Mouse (Mus musculus) right cerebral cortex, adult 18-20 months (tissue): ENCODE measurements around the gene Krba1.
A peak's percentile ranks its signal among the peaks of the same experiment; 100 is the strongest.

Experiments
- DNase-seq: peaks from one replicate; pipeline ENCODE4 v3.0.0; 2022; ENCODE audit warnings: mixed read lengths

The Krba1 gene

DNA sequence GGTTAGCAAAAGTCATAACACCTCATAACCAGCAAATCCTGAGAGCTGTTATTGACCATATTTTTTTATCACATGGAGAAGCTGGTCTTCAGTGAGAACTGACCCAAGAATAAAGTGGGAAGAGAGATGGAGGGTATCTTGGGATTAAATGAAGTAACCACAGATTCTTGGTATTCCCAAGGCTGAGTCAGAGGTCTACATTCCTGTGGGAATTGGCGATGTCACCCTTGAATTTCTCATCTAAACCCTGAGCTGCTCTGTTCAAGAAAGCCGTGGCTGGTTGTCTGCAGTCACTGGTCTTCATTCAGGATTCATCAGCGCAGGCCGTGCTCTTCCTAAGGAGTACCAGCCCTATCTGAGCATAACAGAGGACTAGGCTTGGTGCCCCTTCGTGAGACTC is 31.6 kb downstream of the Krba1 start:
- no peak for DNase-seq

DNA sequence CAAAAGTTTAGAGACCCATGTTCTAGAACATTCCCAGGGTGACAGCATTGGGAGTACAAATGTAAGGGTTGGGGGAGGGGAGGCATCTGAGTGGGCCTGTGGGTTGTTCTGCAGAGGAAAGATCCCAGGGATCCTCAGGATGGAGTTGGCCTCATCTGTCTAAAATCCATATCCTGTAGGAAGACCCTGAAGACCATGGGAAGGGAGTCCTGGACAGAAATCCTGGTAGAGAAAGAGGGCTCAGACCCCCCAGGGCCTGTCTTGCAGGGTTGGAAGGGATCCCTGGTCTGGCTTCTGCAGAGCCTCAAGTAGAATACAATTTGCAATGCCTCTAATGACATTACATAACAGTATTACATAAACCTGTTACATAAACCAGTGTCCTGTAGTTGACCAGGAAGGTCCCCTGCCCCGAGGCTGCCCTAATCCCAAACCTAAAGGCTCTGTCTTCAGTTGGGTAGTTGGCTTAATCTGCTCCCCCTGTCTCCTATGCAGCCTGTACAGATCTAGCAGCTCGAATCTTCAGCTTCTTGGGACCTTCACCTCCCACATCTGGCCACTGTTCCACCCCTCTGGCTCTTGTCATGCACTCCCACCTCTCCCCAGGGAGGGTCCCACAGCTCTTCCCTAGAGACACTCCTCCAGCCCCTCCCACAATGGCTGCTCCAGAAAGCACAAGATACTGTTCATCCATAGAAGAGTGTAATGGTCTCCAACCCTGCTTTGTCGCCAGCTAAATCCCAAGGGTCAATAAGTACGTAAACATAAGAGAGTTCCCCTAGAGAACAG is 33.6 kb downstream of the Krba1 start:
- DNase-seq, result no peak

DNA sequence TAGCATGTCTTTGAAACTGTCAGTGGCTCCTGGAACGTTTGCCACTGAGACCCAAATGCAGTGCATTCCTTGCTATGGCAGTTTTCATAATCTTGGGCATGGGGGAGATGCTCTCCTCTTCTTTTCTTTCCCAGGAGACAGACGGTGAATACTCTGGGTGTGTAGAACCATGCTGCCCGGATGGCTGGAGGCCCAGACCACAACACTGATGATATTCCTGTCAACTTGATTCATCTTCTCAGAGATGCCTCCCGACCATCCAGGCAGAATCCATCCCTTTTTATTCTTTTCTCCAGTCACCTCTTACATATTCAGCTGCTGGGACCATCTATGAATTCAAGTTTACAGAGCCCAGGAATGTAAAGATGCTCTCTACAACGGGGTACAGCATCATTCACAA is 35.4 kb downstream of the Krba1 start:
- no peak for DNase-seq

DNA sequence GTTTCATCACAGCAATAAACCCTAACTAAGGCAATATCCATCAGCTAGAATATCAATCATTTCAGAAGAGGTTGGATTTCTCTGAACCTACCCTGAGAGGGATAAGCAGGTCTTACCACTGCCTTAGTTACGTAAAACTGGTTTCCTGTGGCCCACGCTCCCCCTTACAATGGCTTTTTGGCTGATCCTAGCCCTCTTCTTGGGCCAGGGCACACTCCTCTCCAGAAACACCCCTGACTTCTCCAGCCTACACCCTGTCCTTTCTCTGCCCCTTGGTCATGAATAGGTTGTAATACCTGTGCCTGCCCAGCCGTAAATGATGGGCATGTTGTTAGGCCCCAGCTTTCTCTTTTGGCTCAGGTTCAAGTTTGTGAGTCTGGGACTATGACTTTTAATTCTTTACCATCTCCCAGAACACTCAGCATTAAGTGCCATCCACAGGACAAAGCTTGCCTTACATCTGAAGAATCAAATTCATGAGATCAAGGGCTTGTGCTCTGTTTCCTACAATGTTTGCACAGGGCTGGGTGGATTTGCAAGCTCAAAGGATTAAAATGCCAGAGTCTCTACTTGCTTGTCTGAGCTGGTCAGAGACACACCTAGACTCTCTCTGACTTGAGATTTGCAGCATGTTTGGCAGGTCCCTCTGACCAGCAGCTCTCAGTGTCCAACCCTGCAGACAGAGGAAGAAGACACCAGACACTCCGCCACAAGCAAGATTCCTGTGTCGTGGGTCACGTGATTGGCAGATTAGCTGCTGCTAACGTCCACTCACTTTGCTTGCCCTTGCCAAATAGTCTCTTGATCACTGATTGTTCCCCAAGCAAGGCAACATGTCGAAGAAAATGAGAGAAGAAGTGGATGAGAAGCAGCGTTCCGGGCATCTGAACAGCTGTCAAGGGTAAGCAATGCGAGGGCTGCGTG is 37.8 kb downstream of the Krba1 start:
- no peak for DNase-seq

DNA sequence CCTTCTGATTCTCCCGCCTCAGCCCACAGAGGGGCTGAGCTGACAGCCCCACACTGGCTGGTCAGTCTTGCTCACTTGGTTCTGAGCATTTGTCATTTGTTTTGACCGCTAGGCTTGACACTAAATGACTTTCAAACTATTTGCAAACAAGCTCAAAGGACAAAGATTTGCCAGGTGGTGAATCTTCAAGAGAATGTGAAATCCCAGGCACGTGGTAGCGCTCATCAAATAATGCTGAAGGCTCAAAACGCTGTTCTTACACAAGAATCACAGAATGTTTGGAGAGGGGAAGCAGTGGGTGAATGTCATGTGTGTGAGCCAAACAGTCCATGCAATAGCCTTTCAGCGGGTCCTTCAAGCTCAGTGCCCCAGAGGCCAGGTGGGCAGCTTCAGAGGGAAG is 39.3 kb downstream of the Krba1 start:
- DNase-seq, result no peak

DNA sequence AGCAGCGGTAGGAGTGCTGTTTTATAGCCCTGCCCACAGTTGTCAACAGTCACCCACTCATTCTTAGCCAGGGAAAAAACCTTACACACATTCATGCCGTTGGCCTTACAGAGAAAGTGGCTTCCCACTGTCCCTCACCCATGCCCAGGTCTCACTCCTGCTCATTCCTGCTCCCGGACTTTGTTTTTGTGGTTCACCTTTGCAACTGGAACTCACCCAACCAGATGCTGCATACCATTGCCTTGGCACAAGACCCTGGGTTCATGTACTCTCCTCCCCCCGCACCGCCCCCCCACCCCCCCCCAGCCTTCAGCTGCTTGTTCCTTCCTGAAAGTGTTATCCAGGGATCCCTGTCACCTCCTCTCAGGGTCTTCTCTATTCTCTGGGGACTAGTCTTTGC is 39.7 kb downstream of the Krba1 start:
- DNase-seq, result no peak

DNA sequence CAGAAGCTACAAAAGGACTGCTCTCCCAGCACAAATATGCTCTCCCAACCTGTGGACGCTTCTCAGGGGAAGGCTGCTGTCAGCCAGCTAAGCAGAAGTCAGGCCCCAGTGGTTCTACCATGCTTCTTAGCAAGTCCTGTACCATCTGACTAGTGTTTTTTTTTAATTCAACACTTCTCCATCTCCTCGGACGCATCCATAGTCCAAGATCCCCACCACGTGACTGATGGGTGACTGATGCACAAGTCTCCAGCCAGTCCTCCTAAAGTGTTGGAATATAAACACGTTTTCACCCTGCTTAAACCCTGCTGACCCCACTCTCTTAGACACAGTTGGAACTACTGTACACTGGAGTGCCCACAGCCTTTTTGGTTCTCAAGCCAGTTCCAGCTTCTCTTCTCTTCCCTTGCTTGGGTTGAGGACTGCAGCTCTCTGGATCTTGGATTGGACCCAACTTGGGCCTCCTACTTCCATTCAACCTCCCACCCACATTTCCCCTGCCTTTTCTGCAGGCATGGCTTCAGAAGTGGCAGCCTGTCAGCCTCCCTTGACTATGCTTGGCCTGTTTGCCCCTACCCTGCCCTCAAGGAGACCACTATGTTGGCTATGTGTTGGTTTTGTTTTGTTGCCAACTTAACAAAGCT is 40.4 kb downstream of the Krba1 start:
- no peak for DNase-seq

DNA sequence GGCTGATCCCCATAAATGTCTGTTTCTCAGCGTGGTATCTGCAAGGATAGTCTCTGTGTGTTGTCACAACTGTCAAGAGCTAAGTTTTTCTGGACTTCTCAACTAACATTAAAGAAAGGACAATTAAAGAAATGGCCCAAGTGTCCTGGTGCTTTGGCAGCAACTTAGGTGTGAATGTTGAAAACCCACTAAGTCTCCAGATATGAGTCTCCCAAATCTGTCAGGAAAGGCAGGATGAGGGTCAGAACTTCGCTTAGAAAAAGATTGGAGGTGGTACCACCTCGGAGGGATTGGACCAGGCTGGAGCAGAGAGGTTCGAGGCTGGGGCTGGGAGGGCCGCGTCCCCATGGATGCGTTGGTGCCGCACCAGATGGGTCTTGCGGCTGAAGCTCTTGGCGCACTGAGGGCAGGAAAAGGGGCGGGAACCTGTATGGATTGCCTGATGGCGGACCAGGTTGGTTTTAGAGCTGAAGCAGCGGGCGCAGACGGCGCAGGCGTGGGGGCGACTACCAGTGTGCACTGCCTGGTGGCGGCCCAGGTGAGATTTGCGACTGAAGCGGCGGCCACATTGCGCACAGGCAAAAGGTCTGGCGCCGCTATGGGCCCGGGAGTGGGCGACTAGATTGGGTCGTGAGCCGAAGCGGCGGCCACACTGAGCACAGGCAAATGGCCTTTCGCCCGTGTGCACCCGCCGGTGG is 42.4 kb downstream of the Krba1 start:
- no peak for DNase-seq

DNA sequence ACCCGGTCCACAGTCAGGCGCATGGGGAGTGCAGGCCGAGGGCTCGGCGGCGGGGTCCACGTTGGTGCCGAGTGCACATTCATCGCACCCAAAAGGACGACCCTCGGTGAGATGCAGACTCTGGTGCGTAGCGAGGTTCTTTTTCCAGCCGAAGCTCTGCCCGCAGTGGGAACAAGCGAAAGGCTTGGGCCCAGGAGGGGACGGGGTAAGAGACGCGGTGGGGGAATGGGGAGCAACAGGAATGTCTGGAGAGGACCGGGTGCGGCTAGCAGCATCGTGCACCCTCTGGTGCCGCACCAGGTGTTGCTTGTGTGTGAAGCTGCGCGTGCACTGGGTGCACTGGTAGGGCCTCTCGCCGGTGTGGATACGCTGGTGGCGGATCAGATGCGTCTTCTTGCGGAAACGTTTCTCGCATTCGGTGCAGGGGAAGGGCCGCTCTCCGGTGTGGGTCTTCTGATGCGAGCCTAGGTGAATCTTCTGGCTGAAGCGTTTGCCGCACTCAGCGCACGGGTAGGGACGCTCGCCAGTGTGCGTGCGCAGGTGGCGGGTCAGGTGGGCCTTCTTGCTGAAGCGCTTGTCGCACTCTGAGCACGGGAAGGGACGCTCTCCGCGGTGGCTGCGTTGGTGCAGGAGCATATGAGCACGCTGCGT is 43.2 kb downstream of the Krba1 start:
- DNase-seq, result no peak

DNA sequence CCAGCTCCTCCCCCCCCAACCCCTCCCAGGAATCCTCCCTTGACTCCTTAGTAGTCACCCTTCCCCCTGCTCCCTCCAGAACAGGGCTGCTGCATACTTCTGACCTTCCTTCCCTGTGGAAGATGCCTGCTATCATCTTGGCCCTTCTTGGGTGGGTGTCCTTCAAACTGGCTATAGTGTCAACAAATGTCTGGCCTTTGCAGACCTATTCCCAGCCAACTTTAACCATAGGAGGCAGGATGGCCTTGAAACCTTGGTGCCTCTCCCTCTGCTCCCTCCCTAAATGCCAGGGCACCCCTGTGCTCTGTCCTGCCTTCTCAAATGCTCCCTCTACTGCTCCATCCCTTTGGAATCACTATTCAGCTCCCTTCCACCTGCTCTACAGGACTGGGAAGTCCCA is 44.3 kb downstream of the Krba1 start:
- no peak for DNase-seq

DNA sequence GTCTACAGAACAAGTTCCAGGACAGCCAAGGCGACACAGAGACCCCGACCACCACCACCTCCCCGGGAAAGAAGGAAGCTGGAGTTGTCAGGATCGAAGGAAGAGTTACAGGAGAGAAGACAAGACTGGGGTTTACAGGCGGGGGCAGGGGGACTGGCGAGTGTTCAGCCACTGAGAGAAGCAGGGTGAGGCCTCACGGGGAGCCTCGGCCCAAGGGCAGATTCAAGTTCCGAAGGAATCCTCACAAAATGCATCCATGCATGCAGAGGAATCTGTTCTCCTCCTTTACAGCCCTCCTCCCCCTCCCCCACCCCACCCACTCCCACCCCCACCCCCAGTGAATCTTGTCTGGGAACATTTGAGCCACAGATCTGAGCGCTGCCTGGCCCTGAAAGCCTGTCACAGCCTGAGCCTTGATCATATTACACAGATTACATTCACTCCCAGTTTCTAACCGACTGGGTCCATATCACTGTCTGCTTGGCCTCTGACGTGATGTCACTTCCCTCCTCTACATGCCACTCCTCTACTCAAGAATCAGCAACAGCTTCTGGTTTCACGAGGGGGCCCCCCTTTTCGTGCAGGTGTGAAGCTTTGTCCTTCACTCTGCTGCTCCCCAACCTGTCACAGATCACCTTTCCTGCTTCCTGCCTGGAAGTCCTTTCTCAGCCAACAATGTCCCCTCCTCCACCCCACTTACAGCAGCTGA is 45.1 kb downstream of the Krba1 start:
- no peak for DNase-seq

DNA sequence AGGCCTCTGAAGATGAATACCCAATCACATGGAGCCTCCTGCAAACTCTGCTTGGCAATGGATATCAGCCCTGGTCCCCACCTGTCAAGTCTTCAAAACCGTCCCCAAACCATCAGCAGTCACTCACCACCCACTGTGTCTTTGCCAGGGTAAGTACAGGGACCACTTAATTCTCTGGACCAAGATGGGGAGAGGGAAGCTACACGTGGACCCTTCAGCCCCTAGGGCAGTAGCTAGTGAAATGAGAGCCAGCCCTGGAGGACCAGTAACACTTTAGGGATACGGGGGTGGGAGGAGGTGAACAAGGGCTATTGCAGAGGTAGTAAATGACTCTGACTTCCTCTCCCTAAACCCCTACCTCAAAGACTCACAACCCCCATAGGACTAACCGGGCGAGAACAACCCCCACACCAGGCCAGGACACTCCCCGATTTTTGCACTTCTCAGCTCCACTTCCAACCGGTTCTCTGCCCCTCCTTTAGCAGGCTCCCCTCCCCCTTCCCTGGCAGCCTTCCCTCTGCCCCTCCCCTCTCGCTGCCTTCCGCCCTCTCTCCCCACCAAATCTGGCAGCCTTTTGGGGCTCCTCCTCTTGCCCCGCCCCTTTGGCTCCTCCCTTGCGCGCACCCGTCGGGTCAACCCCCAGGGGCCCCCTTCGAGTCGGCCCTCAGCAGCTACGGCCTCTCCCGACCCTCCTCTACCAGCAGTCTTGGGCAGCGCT is 48.4 kb downstream of the Krba1 start:
- DNase-seq, result peak; percentile 88

DNA sequence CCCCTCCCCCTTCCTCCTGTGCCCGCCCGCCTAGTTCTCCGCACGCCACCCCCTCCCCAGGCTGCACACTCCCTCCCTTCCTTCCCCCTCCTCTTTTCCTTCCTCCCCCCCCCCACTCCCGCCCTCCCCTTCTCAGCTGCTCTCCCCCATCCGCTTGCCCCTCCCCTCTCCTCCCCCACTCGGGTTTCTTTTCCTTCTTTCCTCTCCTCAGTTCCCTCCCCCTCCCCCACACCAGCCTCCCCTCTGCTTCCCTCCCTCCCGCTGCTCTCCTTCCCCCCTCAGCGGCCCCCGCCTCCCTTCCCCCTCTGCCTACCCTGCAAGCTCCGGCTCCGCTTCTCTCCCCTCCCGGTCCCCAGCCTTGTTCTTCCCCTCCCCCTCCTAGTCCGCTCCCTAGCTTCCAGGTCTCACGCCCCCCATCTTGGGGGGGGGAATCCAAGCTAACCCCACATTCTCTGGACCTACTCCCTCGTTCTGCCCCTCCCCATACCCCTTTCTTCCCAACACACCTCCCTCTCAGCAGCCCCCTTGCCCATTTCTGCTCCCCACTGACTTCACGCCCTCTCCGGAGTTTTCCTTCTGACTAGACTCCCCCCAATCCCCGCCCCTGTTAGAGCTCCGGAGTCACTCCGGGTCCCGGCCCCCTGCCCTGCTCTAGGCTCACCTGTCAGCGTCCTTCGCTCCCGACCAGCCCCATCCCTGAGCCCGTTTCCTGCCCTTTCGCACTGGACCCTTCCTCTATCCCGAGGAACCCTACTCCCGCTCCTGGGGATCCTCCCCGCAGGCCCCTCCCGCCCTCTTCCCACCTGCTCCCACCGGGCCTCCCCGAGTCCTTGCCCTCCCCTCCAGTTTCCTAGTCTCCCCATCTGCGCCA is 49.2 kb downstream of the Krba1 start:
- peak; percentile 64 for DNase-seq

DNA sequence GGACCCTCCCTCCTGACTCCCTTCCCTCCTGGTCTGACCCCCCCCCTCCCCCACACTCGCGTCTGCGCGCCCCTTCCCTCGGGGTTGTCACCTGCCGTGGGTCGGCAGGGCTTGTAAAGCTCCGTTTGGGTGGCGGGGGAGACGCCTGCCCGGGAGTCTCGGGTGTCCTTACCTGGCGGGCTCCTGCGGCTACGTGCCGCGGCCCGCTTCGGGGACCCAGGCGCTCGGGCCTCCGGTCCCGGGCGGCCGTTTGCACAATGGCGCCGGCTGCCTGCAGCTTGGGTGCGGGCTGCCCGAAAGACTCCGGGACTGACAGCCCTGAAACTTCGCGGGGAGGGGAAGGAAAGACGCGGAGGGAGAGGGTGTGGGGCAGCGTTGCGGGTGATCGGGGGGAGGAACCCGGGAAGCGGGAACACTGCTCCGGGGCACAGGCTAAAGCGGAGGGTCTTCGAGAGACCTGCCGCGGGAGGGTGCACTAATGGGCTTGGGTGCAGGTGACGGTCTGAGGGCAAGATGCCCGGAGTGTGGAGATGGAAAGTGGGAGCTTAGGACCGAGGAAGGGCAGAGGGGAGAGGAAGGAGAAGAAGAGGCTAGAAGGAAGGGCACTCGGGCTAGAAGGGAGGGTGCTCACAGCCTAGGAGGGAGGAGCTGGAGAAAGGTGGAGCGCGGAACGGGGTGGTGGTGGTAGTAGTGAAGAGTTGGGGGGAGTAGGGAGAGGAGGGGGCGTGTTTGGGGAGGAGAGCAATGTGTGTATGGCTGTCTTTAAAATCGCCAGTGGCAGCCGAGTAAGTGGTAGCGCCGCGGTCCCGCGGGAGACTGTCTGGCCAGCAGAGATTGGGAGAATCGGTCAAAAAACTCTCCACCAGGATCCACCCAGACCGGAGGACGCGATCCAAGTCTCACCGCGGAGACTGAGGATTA is 50.1 kb downstream of the Krba1 start, which contains the start of gene Zfp467:
Zfp467 (minus strand) TSS at position 645 of the 921 bp plus-strand sequence.
- DNase-seq, result peak; percentile 35

DNA sequence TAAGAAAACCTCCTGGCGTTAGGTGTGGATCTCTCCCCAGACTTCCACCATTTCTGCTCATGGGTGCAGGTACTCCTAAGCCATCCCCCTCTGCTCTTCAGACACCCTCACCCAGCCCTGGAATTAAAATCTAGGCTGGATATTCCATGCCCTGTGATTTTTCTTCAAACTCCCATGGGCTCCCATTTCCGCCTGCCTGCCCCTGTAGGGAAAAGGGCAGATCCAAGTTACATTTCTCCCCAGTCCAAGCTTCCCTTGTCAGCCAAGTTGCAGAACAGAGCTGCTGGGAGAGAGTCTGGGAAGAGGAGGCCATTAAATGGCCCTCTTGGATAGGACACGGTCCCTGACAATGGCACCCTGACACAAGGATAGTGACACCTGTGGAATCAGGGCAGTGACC is 50.9 kb downstream of the Krba1 start:
- DNase-seq, result no peak

DNA sequence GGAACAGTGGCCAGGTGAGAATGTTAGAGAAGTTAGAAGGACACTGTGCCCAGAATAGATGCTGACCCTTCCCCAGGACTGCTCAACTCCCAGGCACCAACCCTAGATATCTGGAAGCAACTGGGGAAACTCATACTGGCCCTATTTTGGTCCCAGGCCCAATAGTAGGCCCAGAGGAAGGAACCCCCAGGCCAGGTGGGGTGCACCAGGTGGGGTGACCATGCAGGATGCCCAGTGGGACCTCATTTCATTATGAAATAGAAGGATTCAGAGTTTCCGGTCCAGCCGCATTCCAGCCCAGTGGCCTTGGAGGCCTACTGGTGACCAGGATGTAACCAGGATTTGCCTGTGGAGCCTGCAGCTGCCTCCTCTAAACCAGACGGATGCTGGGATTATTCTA is 51.5 kb downstream of the Krba1 start:
- no peak for DNase-seq

DNA sequence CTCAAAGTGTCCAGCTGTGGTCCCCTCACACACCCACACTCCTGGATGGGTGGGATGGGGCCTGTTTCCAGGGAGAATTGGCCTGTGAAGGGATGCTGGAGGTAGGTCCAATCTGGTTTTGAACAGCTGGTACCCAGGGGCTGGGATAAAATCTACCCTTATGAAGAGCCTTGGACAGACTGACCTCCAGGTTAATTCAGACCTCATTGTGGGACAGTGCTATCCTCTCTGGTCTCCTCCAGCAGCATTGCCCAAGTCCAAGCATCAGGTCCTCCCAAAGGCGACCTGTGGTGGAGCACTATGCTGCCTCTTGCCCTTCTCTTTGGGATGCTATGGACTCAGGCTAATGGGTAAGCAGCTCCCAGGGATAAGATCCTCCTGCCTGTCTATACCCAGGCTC is 52.5 kb downstream of the Krba1 start, which contains the start of gene Sspo:
Sspo (plus strand) TSS at position 301 of the 400 bp plus-strand sequence.
- DNase-seq, result no peak

DNA sequence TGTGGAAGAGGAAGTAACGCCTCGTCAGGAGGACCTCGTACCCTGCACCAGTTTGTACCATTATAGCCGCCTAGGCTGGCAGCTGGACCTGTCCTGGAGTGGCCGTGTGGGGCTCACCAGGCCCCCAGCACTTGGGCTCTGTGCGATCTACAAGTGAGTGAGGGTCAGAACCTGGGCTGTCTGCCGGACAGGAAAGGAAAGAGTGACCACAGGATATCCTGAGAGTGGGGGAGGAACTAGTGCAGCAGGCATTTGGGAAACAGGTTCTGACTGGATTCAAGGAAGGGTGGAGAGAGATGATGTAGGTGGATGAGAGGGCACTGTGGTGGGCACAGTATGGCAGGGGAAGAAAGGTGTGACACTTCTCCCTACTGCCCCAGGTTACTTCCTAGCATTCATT is 53.1 kb downstream of the Krba1 start:
- DNase-seq, result no peak

DNA sequence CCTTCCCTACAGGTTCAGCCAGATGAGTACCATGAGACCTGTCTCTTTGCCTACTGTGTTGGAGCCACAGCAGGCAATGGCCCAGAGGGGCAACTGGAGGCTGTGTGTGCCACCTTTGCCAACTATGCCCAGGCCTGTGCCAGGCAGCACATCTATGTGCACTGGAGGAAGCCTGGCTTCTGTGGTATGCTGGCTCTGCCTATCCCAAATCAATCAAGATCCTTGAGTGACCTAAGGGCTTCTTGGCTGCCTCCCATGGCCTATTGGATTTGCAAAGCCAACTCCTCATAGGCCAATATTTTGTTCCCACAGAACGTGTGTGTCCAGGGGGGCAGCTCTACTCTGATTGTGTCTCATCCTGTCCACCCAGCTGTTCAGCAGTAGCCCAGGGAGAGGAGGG is 56.8 kb downstream of the Krba1 start:
- no peak for DNase-seq
